Comparison of ENCODE assay signal across 8 mouse cellular contexts in genomic region chr8:122712411-122713156, GRCm38 (mm10). TPM values are rescaled to one million over a fixed set of nuclear protein-coding genes. Genes with fewer than 3 reads are reported as not detected.
DNase-seq lines count a peak whose midpoint lies in the region; ATAC-seq and TF ChIP-seq lines count a peak whose summit lies in the region.
"Had no signal": no experiment of that assay in that cellular context is flagged by ENCODE, and none has a peak within 500 bp of the region (broad histone marks: within the 10 kb centered on the region; RNA-seq: fewer than 3 reads in every experiment).

No protein-coding gene starts in this region.

- no peaks in the 10 kb centered on the region for H3K4me1 ChIP-seq in hindbrain, postnatal 0 days (ENCODE audit: insufficient read depth, low read length)
- H3K4me1 ChIP-seq in hindbrain, embryonic 14.5 days (replicated peaks; ENCODE audit: control insufficient read depth, insufficient read depth, low read length) = peaks cover 11% of the 10 kb centered on the region; the same call in 1 of the 2 replicates
- H3K4me1 ChIP-seq in erythroblast, embryonic 14.5 days (ENCODE audit: control insufficient read depth) = peaks cover 75% of the 10 kb centered on the region
- peaks cover 90% of the 10 kb centered on the region for H3K4me1 ChIP-seq in thymus, adult 2 months (replicated peaks; ENCODE audit: control insufficient read depth, insufficient read depth, low read length)

- 61% methylated on average over 12 of the region's 12 CpGs for WGBS in hindbrain, postnatal 0 days
- WGBS in hindbrain, embryonic 14.5 days = 63% methylated on average over 12 of the region's 12 CpGs
- WGBS in thymus, adult 2 months = 10% methylated on average over 12 of the region's 12 CpGs

- no peak for TF ChIP-seq POLR2A in thymus, adult 2 months (IDR thresholded peaks at IDR 0.05; ENCODE audit: control insufficient read depth, extremely low read depth, insufficient read depth, low read length, poor library complexity)

- no peak overlapping the region for H3K4me3 ChIP-seq in hindbrain, postnatal 0 days (ENCODE audit: low read length)
- no peak overlapping the region for H3K4me3 ChIP-seq in hindbrain, embryonic 14.5 days (replicated peaks; ENCODE audit: low read length)
- peak overlapping the region; percentile 21 for H3K4me3 ChIP-seq in erythroblast, embryonic 14.5 days (replicated peaks)
- peak overlapping the region; percentile 11 for H3K4me3 ChIP-seq in thymus, adult 2 months (ENCODE audit: control insufficient read depth, insufficient read depth, low read length)

- TF ChIP-seq CTCF in hindbrain, postnatal 0 days (IDR thresholded peaks at IDR 0.05; ENCODE audit: low read depth) = no peak
- no peak for TF ChIP-seq CTCF in thymus, adult 2 months (IDR thresholded peaks at IDR 0.05; ENCODE audit: borderline replicate concordance, control insufficient read depth, extremely low read depth, insufficient read depth, low read length, poor library complexity)

- no peak overlapping the region for H3K4me2 ChIP-seq in hindbrain, postnatal 0 days (ENCODE audit: low read depth, low read length)
- H3K4me2 ChIP-seq in hindbrain, embryonic 14.5 days (replicated peaks) = no peak overlapping the region

- no peaks in the 10 kb centered on the region for H3K36me3 ChIP-seq in hindbrain, postnatal 0 days (ENCODE audit: insufficient read depth, low read length)
- no peaks in the 10 kb centered on the region for H3K36me3 ChIP-seq in hindbrain, embryonic 14.5 days (replicated peaks; ENCODE audit: control insufficient read depth, insufficient read depth)
- H3K36me3 ChIP-seq in erythroblast, embryonic 14.5 days (ENCODE audit: control insufficient read depth) = no peaks in the 10 kb centered on the region; the same call in 1 of the 2 replicates
- H3K36me3 ChIP-seq in thymus, adult 2 months (ENCODE audit: control insufficient read depth, insufficient read depth, low read length) = no peaks in the 10 kb centered on the region

- ATAC-seq in hindbrain, postnatal 0 days = no peak
- ATAC-seq in hindbrain, embryonic 14.5 days (ENCODE audit: low FRiP score) = no peak
- ATAC-seq in CD4-positive, CD25-positive, alpha-beta regulatory T cell, adult 4 months = no peak
- ATAC-seq: inflammation-experienced regulatory T-cells, adult 6 months had no signal

- no peak overlapping the region for H3K27ac ChIP-seq in hindbrain, postnatal 0 days
- no peak overlapping the region for H3K27ac ChIP-seq in hindbrain, embryonic 14.5 days
- H3K27ac ChIP-seq in thymus, adult 2 months (ENCODE audit: control insufficient read depth, insufficient read depth, low read length) = peak overlapping the region; percentile 91

- DNase-seq in hindbrain, postnatal 0 days (ENCODE audit: low spot score) = peak; percentile 38
- DNase-seq in hindbrain, embryonic 14.5 days (ENCODE audit: low spot score) = no peak
- peak; percentile 29 for DNase-seq in brain, adult 2 months (ENCODE audit: low read depth, low spot score)
- peak; percentile 78 for DNase-seq in thymus, adult 2 months
- no peak for DNase-seq in embryo, embryonic 10 days (ENCODE audit: low spot score)

- no peaks in the 10 kb centered on the region for H3K27me3 ChIP-seq in hindbrain, postnatal 0 days (ENCODE audit: insufficient read depth, low read length)
- no peaks in the 10 kb centered on the region for H3K27me3 ChIP-seq in hindbrain, embryonic 14.5 days (ENCODE audit: control insufficient read depth, insufficient read depth, low read length)
- peaks cover 95% of the 10 kb centered on the region for H3K27me3 ChIP-seq in erythroblast, embryonic 14.5 days (ENCODE audit: control insufficient read depth)
- H3K27me3 ChIP-seq in thymus, adult 2 months (ENCODE audit: control insufficient read depth, insufficient read depth, low read length) = no peaks in the 10 kb centered on the region

- no peaks in the 10 kb centered on the region for H3K9me3 ChIP-seq in hindbrain, postnatal 0 days (ENCODE audit: low read length)
- no peaks in the 10 kb centered on the region for H3K9me3 ChIP-seq in hindbrain, embryonic 14.5 days (ENCODE audit: control insufficient read depth, low read length)
- H3K9me3 ChIP-seq in erythroblast, embryonic 14.5 days (ENCODE audit: control insufficient read depth, low read length) = no peaks in the 10 kb centered on the region

- H3K9ac ChIP-seq in hindbrain, postnatal 0 days (replicated peaks; ENCODE audit: low read length) = no peak overlapping the region
- no peak overlapping the region for H3K9ac ChIP-seq in hindbrain, embryonic 14.5 days

RNA-seq across cellular contexts. Expression of gene Cbfa2t3, which starts 13.7 kb away (rescaled TPM):
- 9.2 and 10.0 TPM in 2 replicates for total RNA-seq in hindbrain, postnatal 0 days (2014; rRNA removed)
- polyA plus RNA-seq in hindbrain, postnatal 0 days (2015; fragmentation: Nextera tagmentation; extraction: Ambion mirVana) = 12.4 and 12.6 TPM in 2 replicates
- 22.4 and 27.7 TPM in 2 replicates for polyA plus RNA-seq in hindbrain, embryonic 14.5 days (2014; fragmentation: Nextera tagmentation; extraction: Ambion mirVana)
- polyA plus RNA-seq in erythroblast, embryonic 14.5 days (2012) = 6.1 and 8.9 TPM in 2 replicates
- polyA plus RNA-seq in thymus, adult 2 months (2012; rRNA removed) = 62.3 and 76.8 TPM in 2 replicates
- under 1 TPM in 1 of 2 experiments, not detected in 1; 0.25 TPM for polyA plus RNA-seq in CD4-positive, CD25-positive, alpha-beta regulatory T cell, adult 4 months (2017; shearing (Covaris generic))

Comparison
In these comparisons a context has a peak if more than half of its experiments do, and no peak if none do; other contexts are left out.
1. DNase-seq: peak in hindbrain, postnatal 0 days (single experiment), brain, adult 2 months (single experiment) and thymus, adult 2 months (single experiment); none in hindbrain, embryonic 14.5 days (single experiment) and embryo, embryonic 10 days (single experiment).
2. H3K4me3 ChIP-seq: peak in erythroblast, embryonic 14.5 days (single experiment) and thymus, adult 2 months (single experiment); none in hindbrain, postnatal 0 days (single experiment) and hindbrain, embryonic 14.5 days (single experiment).